Mouse (Mus musculus): ENCODE measurements around the gene Nfkbia. TPM values are rescaled to one million over a fixed set of nuclear protein-coding genes. Genes with fewer than 3 reads are reported as not detected.

Nfkbia gene
- total RNA-seq, 4 experiments from 2014 or later = 27.4 to 65.8 (median 39.3) TPM

GRCm38 (mm10) chr12:55444031-55444451 is 48.4 kb downstream of the Nfkbia start:
- no peak for DNase-seq (ENCODE audit: low spot score)

DNA sequence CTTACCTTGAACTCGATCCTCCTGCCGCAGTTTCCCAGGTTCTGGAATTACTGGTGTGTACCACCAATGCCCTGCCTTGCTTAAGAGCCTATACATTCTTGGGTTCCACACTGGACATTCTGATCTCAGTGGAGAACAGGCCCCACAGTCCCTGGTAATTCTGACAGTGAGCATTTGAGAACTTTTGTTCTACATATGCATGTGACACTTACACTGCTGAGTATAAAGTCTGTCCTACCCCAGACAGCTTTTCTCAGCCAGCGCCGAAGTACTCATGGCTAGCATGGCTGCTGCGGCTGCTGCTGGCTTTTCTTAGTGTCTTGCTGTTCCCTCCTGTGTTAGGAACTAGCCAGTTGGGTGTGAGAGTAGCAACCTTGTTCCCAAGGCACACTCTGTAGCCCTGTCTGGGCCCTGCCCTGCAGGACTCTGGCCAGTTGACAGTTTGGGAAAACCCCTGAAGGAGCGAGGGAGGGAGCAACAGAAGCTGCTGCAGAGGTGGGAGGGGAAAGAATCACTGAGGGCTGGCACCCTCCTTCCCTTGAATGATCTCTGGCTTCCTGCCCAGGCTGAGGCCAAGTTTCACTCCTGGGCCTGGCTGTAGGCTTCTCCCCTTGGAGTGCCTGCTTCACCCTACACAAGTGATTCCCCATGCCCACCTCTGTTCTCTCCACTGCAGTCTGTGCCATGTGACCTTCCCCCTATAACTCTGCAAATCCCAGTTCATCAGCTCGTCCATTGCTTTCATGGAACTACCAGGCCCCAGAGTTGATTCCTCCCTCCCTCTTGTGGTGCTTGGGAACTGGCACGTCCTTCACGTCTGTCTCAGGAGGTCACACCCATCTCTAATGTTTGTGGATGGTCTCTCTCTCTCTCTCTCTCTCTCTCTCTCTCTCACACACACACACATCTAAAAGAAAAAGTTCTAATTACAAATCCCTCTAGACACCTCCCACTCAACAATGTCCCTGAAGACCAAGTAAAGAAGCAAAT is 49.3 kb downstream of the Nfkbia start:
- DNase-seq (ENCODE audit: low spot score) = peak; percentile 80

- DNase-seq (ENCODE audit: low spot score) = no peak
These were observed 50.2 kb downstream of the Nfkbia start for GRCm38 (mm10) chr12:55442245-55442644.

DNA sequence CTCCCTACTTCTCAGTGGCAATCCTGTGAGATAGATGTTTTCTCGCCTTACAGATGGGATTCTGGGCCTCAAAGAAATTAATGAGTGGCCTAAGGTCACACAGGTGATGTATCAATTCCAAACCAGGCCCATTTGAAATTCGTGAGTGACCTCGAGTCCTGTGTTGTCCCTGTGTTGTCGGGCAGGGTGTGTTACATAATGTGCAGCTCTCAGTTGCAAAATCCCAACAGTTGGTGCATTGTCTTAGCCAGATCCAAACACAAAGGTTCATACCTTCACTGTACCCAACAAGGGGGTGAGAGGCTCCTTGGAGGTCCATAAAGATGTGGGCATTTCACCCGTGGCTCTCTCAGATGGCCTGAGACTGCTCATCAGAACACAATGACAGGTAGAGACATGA is 52.0 kb downstream of the Nfkbia start:
- DNase-seq (ENCODE audit: low spot score) = no peak

Other genes starting within 250 kb of the Nfkbia start
- 10 to 100 TPM; 10.3 to 14.4 (median 12.2) TPM for gene 1110008L16Rik, start 193.1 kb downstream of the Nfkbia start, total RNA-seq (2022)
- gene Ppp2r3c, start 189.6 kb downstream of the Nfkbia start, total RNA-seq (2022) = 10 to 100 TPM in 1 of 4 experiments, 1 to 10 TPM in 3; 8.4 to 10.9 (median 9.3) TPM
- gene Psma6, start 108.4 kb downstream of the Nfkbia start, total RNA-seq (2022) = 100 to 1,000 TPM; 149 to 159 (median 156) TPM
- gene Aldoart2, start 72.6 kb upstream of the Nfkbia start, total RNA-seq (2022) = under 1 TPM in 1 of 4 experiments, not detected in 3; 0.16 TPM
- gene Insm2, start 106.8 kb upstream of the Nfkbia start, total RNA-seq (2022) = not detected

Measured in heart, adult 8-10 months (tissue).